ENCODE assay signal across 15 mouse cellular contexts in the genomic region with DNA sequence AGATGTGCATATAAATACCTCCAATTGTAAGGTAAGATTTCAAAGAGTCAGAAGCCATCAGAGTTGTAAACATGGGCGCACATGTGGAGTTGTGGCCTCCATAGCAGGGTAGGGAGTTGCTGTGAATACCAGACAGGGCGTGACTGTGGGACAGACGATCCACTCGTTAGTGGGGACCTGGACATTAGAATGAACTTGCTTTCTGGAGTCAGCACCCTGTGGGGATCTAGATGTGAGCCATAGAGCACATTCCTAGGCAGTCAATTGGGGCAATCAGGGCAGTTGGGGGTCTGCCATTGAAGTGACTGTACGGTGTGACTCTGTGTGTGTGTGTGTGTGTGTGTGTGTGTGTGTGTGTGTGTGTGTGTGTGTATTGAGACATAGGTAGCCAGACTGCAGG.
"Had no signal": no experiment of that assay in that cellular context is flagged by ENCODE, and none has a peak within 500 bp of the region (broad histone marks: within the 10 kb centered on the region; RNA-seq: fewer than 3 reads in every experiment).

No protein-coding gene starts in this region.

- H3K4me1 ChIP-seq: neural tube, embryonic 15.5 days had no signal

- H3K9ac ChIP-seq: neural tube, embryonic 15.5 days; stomach, embryonic 15.5 days had no signal

- DNase-seq: retina, postnatal 1 day; right cerebral cortex, adult 18-20 months; right cerebral cortex, postnatal 14 days; right cerebral cortex, postnatal 25 days; right cerebral cortex, postnatal 4 days; spleen, adult 18-20 months; thymus, adult 18-20 months; thymus, adult 2 months; thymus, postnatal 14 days; thymus, postnatal 25 days; thymus, postnatal 36 days; thymus, postnatal 4 days had no signal

- H3K27me3 ChIP-seq: neural tube, embryonic 15.5 days; stomach, embryonic 15.5 days had no signal

- H3K4me3 ChIP-seq: neural tube, embryonic 15.5 days; stomach, embryonic 15.5 days had no signal

- H3K9me3 ChIP-seq: neural tube, embryonic 15.5 days; stomach, embryonic 15.5 days had no signal

- H3K27ac ChIP-seq: neural tube, embryonic 15.5 days; stomach, embryonic 15.5 days; stomach, postnatal 0 days had no signal

- H3K4me2 ChIP-seq: neural tube, embryonic 15.5 days; stomach, embryonic 15.5 days had no signal

- H3K36me3 ChIP-seq: neural tube, embryonic 15.5 days; stomach, embryonic 15.5 days had no signal
